Mouse (Mus musculus): ENCODE data around the gene Cass4.

DNA sequence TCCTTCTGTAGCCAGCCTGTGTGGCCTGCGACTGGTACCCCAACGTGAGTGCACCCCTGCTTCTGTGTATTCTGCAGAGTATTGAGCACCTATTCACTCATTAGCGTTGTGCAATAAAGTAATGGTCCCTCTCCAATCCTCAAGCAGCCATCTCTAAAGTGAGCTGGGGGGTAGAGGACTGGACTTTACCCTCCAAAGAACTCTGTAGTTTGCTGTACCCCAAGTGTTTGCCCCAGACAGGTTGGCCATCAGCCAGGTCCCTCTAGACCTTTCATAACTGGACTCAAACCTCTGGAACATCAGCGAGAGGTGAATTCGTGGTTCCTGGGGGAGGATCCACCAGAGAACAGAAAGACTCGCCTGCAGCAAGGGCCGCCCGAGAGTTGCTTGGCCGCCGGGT, 58.9 kb downstream of the Cass4 start:
- TF ChIP-seq CTCF (IDR thresholded peaks at IDR 0.05; ENCODE audit: low read depth, low read length) (no peak), GATA1 (IDR thresholded peaks at IDR 0.05; ENCODE audit: borderline replicate concordance, low read length) (no peak)

Measured in G1E (cell line).